Comparison of ENCODE assay signal across 8 mouse cellular contexts in the genomic region with DNA sequence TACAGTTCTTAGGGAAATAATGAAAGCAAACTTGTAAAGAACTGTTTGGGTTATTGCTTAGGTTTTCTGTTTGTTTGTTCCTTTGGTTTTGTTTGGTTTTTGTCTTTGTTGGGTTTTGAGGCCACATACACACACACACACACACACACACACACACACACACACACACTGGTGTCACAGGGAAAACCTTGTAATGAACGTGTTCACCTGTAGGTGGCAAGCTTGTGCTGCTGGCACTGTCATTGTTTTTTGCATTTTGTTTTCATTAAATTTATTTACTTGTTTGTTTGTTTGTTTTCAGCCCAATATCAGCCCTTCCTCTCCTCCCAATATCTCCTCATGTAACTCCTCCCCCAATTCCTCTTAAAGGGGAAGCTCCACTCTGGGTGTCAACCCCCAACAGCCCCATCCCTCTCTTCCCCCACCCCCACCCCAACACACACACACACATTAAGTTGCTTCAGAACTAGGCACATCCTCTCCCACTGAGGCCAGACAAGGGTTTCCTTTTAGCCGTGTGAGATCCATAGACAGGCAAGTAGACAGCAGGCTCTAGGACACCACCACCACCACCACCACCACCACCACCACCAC. TPM values are rescaled to one million over a fixed set of nuclear protein-coding genes. Genes with fewer than 3 reads are reported as not detected.
DNase-seq lines count a peak whose midpoint lies in the region; ATAC-seq lines count a peak whose summit lies in the region.

No protein-coding gene starts in this region.

- no peaks in the 10 kb centered on the region for H3K9me3 ChIP-seq in hindbrain, embryonic 11.5 days (ENCODE audit: control insufficient read depth, low read length)
- no peaks in the 10 kb centered on the region for H3K9me3 ChIP-seq in hindbrain, embryonic 16.5 days (ENCODE audit: control insufficient read depth, low read length)

- H3K4me1 ChIP-seq in hindbrain, embryonic 11.5 days (replicated peaks; ENCODE audit: control insufficient read depth, insufficient read depth, low read length): no peaks in the 10 kb centered on the region
- H3K4me1 ChIP-seq in hindbrain, embryonic 16.5 days (ENCODE audit: control insufficient read depth, insufficient read depth, low read depth, low read length): no peaks in the 10 kb centered on the region

- H3K9ac ChIP-seq in hindbrain, embryonic 11.5 days (ENCODE audit: low read depth, low read length): no peak overlapping the region
- H3K9ac ChIP-seq in hindbrain, embryonic 16.5 days (ENCODE audit: low read depth, low read length): no peak overlapping the region

- peak; percentile 45; the same call in 1 of the 2 replicates for ATAC-seq in hindbrain, embryonic 11.5 days (ENCODE audit: low FRiP score)
- ATAC-seq in hindbrain, embryonic 16.5 days: no peak

- H3K27ac ChIP-seq in hindbrain, embryonic 11.5 days (ENCODE audit: low read depth, low read length): no peak overlapping the region
- no peak overlapping the region for H3K27ac ChIP-seq in hindbrain, embryonic 16.5 days (ENCODE audit: low read depth, low read length)

- no peaks in the 10 kb centered on the region for H3K27me3 ChIP-seq in hindbrain, embryonic 11.5 days (ENCODE audit: control insufficient read depth, insufficient read depth, low read length)
- no peaks in the 10 kb centered on the region for H3K27me3 ChIP-seq in hindbrain, embryonic 16.5 days (replicated peaks; ENCODE audit: control insufficient read depth, insufficient read depth, low read length)

- no peaks in the 10 kb centered on the region for H3K36me3 ChIP-seq in hindbrain, embryonic 11.5 days (ENCODE audit: control insufficient read depth, insufficient read depth, low read length)
- no peaks in the 10 kb centered on the region for H3K36me3 ChIP-seq in hindbrain, embryonic 16.5 days (ENCODE audit: control insufficient read depth, insufficient read depth, low read length)

- H3K4me2 ChIP-seq in hindbrain, embryonic 11.5 days (replicated peaks; ENCODE audit: low read depth, low read length): no peak overlapping the region
- H3K4me2 ChIP-seq in hindbrain, embryonic 16.5 days (ENCODE audit: low read length): no peak overlapping the region

- intact Hi-C loops in left cerebral cortex, postnatal 14 days (cut with DNase I): no loop called here

- H3K4me3 ChIP-seq in hindbrain, embryonic 11.5 days (ENCODE audit: low read depth, low read length): no peak overlapping the region
- H3K4me3 ChIP-seq in hindbrain, embryonic 16.5 days (ENCODE audit: low read length): no peak overlapping the region

- WGBS in hindbrain, embryonic 11.5 days: 13% methylated on average over 2 of the region's 2 CpGs
- 33% methylated on average over 2 of the region's 2 CpGs for WGBS in hindbrain, embryonic 16.5 days

- peak; percentile 43 for DNase-seq in hindbrain, embryonic 11.5 days (ENCODE audit: low spot score)
- DNase-seq in 3T3-L1 (ENCODE audit: low read depth, low spot score): peak; percentile 26
- DNase-seq in ES-CJ7 (ENCODE audit: low read depth, low spot score): peak; percentile 33
- DNase-seq in induced T-regulatory cell, adult 2 months (ENCODE audit: low read depth): peak; percentile 38
- no peak for DNase-seq in left cerebral cortex, postnatal 14 days (ENCODE audit: low spot score in 2 of 2)
- no peak for DNase-seq in right cerebral cortex, adult 2 months (ENCODE audit: low spot score in 2 of 2)
- DNase-seq in thymus, adult 18-20 months: no peak

RNA-seq across cellular contexts. Expression of a gene that starts 13.0 kb away (rescaled TPM):
- 0.90 and 1.1 TPM in 2 replicates for polyA plus RNA-seq in hindbrain, embryonic 11.5 days (2014; fragmentation: Nextera tagmentation; extraction: Ambion mirVana)
- polyA plus RNA-seq in hindbrain, embryonic 16.5 days (2015; fragmentation: Nextera tagmentation; extraction: Ambion mirVana): 0.05 and 0.17 TPM in 2 replicates
- total RNA-seq in left cerebral cortex, postnatal 14 days (2021): under 1 TPM in 1 of 2 experiments, not detected in 1; 0.38 TPM

Comparison
In these comparisons a context has a peak if more than half of its experiments do, and no peak if none do; other contexts are left out.
1. DNase-seq: peak in hindbrain, embryonic 11.5 days (single experiment), 3T3-L1 (single experiment), ES-CJ7 (single experiment) and induced T-regulatory cell, adult 2 months (single experiment); none in left cerebral cortex, postnatal 14 days (0 of 2), right cerebral cortex, adult 2 months (0 of 2) and thymus, adult 18-20 months (0 of 2).